Mouse (Mus musculus): ENCODE measurements around the gene Mrpl12.
A peak's percentile ranks its signal among the peaks of the same experiment; 100 is the strongest.
"Not testable (repeated sequence)": the region's sequence is repeated elsewhere in the genome, so short reads cannot be mapped to it uniquely, and the experiment has no call there.

The Mrpl12 gene

GRCm38 (mm10) chr11:120508290-120508870 lies 24.0 kb downstream of the Mrpl12 start:
- no peak for DNase-seq (ENCODE audit: low spot score in 2 of 2)

- no peak for DNase-seq (ENCODE audit: low spot score in 2 of 2)
Observed at GRCm38 (mm10) chr11:120509940-120510339, 25.5 kb downstream of the Mrpl12 start.

- no peak for DNase-seq (ENCODE audit: low spot score in 2 of 2)
Observed at GRCm38 (mm10) chr11:120510375-120511030, 26.1 kb downstream of the Mrpl12 start.

- no peak for DNase-seq (ENCODE audit: low spot score in 2 of 2)
Observed at GRCm38 (mm10) chr11:120512790-120513453, 28.5 kb downstream of the Mrpl12 start.

- DNase-seq (ENCODE audit: low spot score in 2 of 2), result not testable (repeated sequence)
Observed at GRCm38 (mm10) chr11:120514262-120514661, 29.8 kb downstream of the Mrpl12 start.

GRCm38 (mm10) chr11:120515611-120516010 lies 31.2 kb downstream of the Mrpl12 start:
- DNase-seq (ENCODE audit: low spot score in 2 of 2), result peak; percentile 90

GRCm38 (mm10) chr11:120517147-120517546 lies 32.7 kb downstream of the Mrpl12 start:
- no peak for DNase-seq (ENCODE audit: low spot score in 2 of 2)

GRCm38 (mm10) chr11:120518027-120518426 lies 33.6 kb downstream of the Mrpl12 start:
- peak in 1 of 2 experiments; percentile 67 for DNase-seq (ENCODE audit: low spot score in 2 of 2)

- no peak for DNase-seq (ENCODE audit: low spot score in 2 of 2)
Observed at GRCm38 (mm10) chr11:120518558-120518957, 34.1 kb downstream of the Mrpl12 start.

GRCm38 (mm10) chr11:120519738-120520137 lies 35.3 kb downstream of the Mrpl12 start:
- peak in 1 of 2 experiments; percentile 40 for DNase-seq (ENCODE audit: low spot score in 2 of 2)

GRCm38 (mm10) chr11:120520498-120520897 lies 36.1 kb downstream of the Mrpl12 start:
- no peak for DNase-seq (ENCODE audit: low spot score in 2 of 2)

GRCm38 (mm10) chr11:120520967-120521540 lies 36.6 kb downstream of the Mrpl12 start:
- peak in 1 of 2 experiments; percentile 45 for DNase-seq (ENCODE audit: low spot score in 2 of 2)

- DNase-seq (ENCODE audit: low spot score in 2 of 2), result no peak
Observed at GRCm38 (mm10) chr11:120522581-120522980, 38.2 kb downstream of the Mrpl12 start.

- no peak for DNase-seq (ENCODE audit: low spot score in 2 of 2)
Observed at GRCm38 (mm10) chr11:120525959-120526358, 41.5 kb downstream of the Mrpl12 start.

GRCm38 (mm10) chr11:120527690-120528354 lies 43.4 kb downstream of the Mrpl12 start:
- DNase-seq (ENCODE audit: low spot score in 2 of 2), result no peak

GRCm38 (mm10) chr11:120528903-120529302 lies 44.5 kb downstream of the Mrpl12 start:
- DNase-seq (ENCODE audit: low spot score in 2 of 2), result no peak

GRCm38 (mm10) chr11:120530085-120530964 lies 45.9 kb downstream of the Mrpl12 start, which contains the start of gene Gcgr:
Gene Gcgr, plus strand, starts transcription at chr11:120530699.
- DNase-seq (ENCODE audit: low spot score in 2 of 2), result no peak

GRCm38 (mm10) chr11:120531646-120532045 lies 47.2 kb downstream of the Mrpl12 start:
- DNase-seq (ENCODE audit: low spot score in 2 of 2), result no peak

- no peak for DNase-seq (ENCODE audit: low spot score in 2 of 2)
Observed at GRCm38 (mm10) chr11:120534093-120534492, 49.7 kb downstream of the Mrpl12 start.

- DNase-seq (ENCODE audit: low spot score in 2 of 2), result no peak
Observed at GRCm38 (mm10) chr11:120535145-120535544, 50.7 kb downstream of the Mrpl12 start.

GRCm38 (mm10) chr11:120535804-120536203 lies 51.4 kb downstream of the Mrpl12 start:
- DNase-seq (ENCODE audit: low spot score in 2 of 2), result no peak

All from urinary bladder, postnatal 36 days (tissue).